Mouse (Mus musculus) lung, adult 18-20 months (tissue): ENCODE data around the gene Olfr715.
"Not testable (repeated sequence)": the region's sequence is repeated elsewhere in the genome, so short reads cannot be mapped to it uniquely, and the experiment has no call there.

Source experiments
- DNase-seq, 2 experiments: peaks; one replicate each; pipeline ENCODE4 v3.0.0; 2022; ENCODE audit warnings: mixed read lengths in 2 of 2

Olfr715 gene

GRCm38 (mm10) chr7:107130983-107131382 lies at the start of gene Olfr715:
Gene Olfr715 (minus strand): TSS chr7:107131083.
- DNase-seq, result not testable (repeated sequence)

DNA sequence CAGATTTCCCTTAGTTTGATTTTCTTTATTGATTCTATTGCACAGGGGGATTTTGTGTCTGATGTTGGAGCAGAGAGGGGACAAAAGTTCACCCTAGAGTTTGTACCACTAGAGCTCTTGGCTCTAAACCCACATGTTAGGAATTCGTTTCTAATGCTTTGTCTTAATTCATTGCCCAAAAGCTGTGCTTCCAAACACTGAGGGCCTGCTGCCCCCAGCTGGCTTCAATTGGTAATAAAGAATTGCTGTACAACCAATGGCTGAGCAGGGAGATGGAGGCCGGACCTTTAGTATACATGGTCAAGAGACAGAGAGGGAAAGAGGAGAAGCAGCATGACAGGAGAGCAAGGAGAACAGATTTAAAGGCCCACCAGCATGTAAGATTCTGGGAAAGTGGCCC lies 49.5 kb upstream of the Olfr715 start:
- peak in 1 of 2 experiments; percentile 2 for DNase-seq

GRCm38 (mm10) chr7:107166690-107167089 lies 35.8 kb upstream of the Olfr715 start, which contains the start of gene Nlrp14:
Gene Nlrp14 (plus strand): TSS chr7:107166990.
- DNase-seq, result no peak

GRCm38 (mm10) chr7:107138027-107138426 lies 7.1 kb upstream of the Olfr715 start, which contains the start of gene Olfr716:
Gene Olfr716 (plus strand): TSS chr7:107138327.
- DNase-seq, result not testable (repeated sequence)

- not testable (repeated sequence) for DNase-seq
These were observed 20.6 kb downstream of the Olfr715 start, which contains the start of gene Olfr715b for GRCm38 (mm10) chr7:107110269-107110668. Gene Olfr715b (minus strand): TSS chr7:107110369.

- DNase-seq, result no peak
These were observed 38.0 kb downstream of the Olfr715 start, which contains the start of gene Olfr17 for GRCm38 (mm10) chr7:107092920-107093319. Gene Olfr17 (plus strand): TSS chr7:107093220.
